Mouse (Mus musculus): ENCODE results near the gene Cped1.

DNA sequence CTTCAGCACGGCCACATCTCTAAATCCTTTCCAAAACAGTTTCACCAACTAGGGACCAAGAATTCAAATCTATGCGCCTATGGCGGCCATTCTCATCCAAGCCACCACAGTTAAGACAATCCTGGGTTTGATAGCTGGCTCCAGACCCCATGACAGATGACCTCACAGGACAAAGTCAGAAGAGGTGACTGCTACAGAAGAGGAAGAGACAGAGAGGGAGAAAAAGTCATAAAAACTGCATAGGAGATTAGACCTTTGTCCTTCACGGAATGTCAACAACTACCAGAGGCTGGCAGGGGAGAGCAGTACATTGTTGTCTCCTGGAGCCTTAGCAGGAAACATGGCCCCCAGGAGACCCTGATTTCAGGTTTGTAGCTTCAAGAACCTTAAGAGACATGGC, 117.0 kb downstream of the Cped1 start:
- TF ChIP-seq CTCF (IDR thresholded peaks at IDR 0.05; ENCODE audit: low read depth, low read length) (no peak), GATA1 (IDR thresholded peaks at IDR 0.05; ENCODE audit: borderline replicate concordance, low read length) (no peak), GATA2 (IDR thresholded peaks at IDR 0.05; ENCODE audit: borderline replicate concordance, low read depth, low read length) (no peak), TAL1 (conservative IDR thresholded peaks at IDR 0.05; ENCODE audit: low read depth, low read length) (no peak), POLR2AphosphoS5 (IDR thresholded peaks at IDR 0.05; ENCODE audit: insufficient replicate concordance, low read depth, low read length) (no peak)
